Comparison of ENCODE assay signal across 13 mouse cellular contexts in the genomic region with DNA sequence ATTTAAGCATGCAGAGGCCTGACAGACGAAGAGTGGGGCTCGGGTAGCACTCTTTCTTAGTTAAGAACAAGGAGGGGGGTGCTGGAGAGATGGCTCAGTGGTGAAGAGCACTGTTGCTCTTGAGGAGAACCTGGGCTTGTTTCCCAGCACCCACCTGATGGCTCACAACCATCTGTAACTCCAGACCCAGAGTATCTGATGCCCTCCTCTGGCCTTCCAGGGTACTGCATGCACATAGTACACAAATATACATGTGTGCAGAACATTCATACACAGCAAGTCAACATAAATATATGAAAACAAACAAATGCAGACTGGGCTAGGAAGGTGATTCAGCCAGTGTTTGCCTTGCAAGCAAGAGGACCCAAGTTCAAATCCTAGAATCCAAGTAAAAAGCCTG. TPM values are rescaled to one million over a fixed set of nuclear protein-coding genes. Genes with fewer than 3 reads are reported as not detected.
DNase-seq lines count a peak whose midpoint lies in the region; ATAC-seq and TF ChIP-seq lines count a peak whose summit lies in the region.
"Had no signal": no experiment of that assay in that cellular context is flagged by ENCODE, and none has a peak within 500 bp of the region (broad histone marks: within the 10 kb centered on the region; RNA-seq: fewer than 3 reads in every experiment).

No protein-coding gene starts in this region.

- no peak for DNase-seq in hindbrain, postnatal 0 days (ENCODE audit: low spot score)
- DNase-seq in midbrain, postnatal 0 days (ENCODE audit: low spot score) = no peak
- no peak for DNase-seq in midbrain, embryonic 10.5 days (ENCODE audit: low spot score)
- no peak for DNase-seq in embryonic facial prominence, embryonic 10.5 days (ENCODE audit: low spot score)
- DNase-seq in splenic B cell, adult 2 months (ENCODE audit: low read depth, low spot score) = peak; percentile 39
- no peak for DNase-seq in adrenal gland, adult 2 months
- DNase-seq: thymus, postnatal 25 days had no signal

- no peak overlapping the region for H3K27ac ChIP-seq in hindbrain, postnatal 0 days
- no peak overlapping the region for H3K27ac ChIP-seq in hindbrain, embryonic 13.5 days
- no peak overlapping the region for H3K27ac ChIP-seq in midbrain, postnatal 0 days (ENCODE audit: low read depth, low read length)
- H3K27ac ChIP-seq in midbrain, embryonic 10.5 days (replicated peaks) = no peak overlapping the region
- H3K27ac ChIP-seq in embryonic facial prominence, embryonic 10.5 days (replicated peaks) = 0 out of 2 replicates have a peak overlapping the region, but pooled peaks have one; percentile 1
- H3K27ac ChIP-seq: midbrain, embryonic 13.5 days had no signal

- ATAC-seq in hindbrain, postnatal 0 days = no peak
- ATAC-seq in hindbrain, embryonic 13.5 days (ENCODE audit: low FRiP score) = no peak
- no peak for ATAC-seq in midbrain, postnatal 0 days (ENCODE audit: low FRiP score)
- ATAC-seq: midbrain, embryonic 13.5 days had no signal

- no peak overlapping the region for H3K9ac ChIP-seq in hindbrain, postnatal 0 days (replicated peaks; ENCODE audit: low read length)
- no peak overlapping the region for H3K9ac ChIP-seq in hindbrain, embryonic 13.5 days
- H3K9ac ChIP-seq in midbrain, postnatal 0 days (replicated peaks; ENCODE audit: low read length, poor library complexity, severe bottlenecking) = no peak overlapping the region
- H3K9ac ChIP-seq: midbrain, embryonic 13.5 days had no signal

- no peaks in the 10 kb centered on the region for H3K4me1 ChIP-seq in hindbrain, postnatal 0 days (ENCODE audit: insufficient read depth, low read length)
- H3K4me1 ChIP-seq in hindbrain, embryonic 13.5 days (replicated peaks) = no peaks in the 10 kb centered on the region
- no peaks in the 10 kb centered on the region for H3K4me1 ChIP-seq in midbrain, postnatal 0 days (ENCODE audit: insufficient read depth, low read length)
- peaks cover 7% of the 10 kb centered on the region; the same call in 1 of the 2 replicates for H3K4me1 ChIP-seq in midbrain, embryonic 10.5 days
- peaks cover 21% of the 10 kb centered on the region for H3K4me1 ChIP-seq in embryonic facial prominence, embryonic 10.5 days
- H3K4me1 ChIP-seq: midbrain, embryonic 13.5 days had no signal

- no peak overlapping the region for H3K4me2 ChIP-seq in hindbrain, postnatal 0 days (ENCODE audit: low read depth, low read length)
- H3K4me2 ChIP-seq in hindbrain, embryonic 13.5 days = no peak overlapping the region
- no peak overlapping the region for H3K4me2 ChIP-seq in midbrain, postnatal 0 days (ENCODE audit: low read depth, low read length, poor library complexity, severe bottlenecking)
- H3K4me2 ChIP-seq: midbrain, embryonic 13.5 days had no signal

- H3K27me3 ChIP-seq in hindbrain, postnatal 0 days (ENCODE audit: insufficient read depth, low read length) = no peaks in the 10 kb centered on the region
- no peaks in the 10 kb centered on the region for H3K27me3 ChIP-seq in hindbrain, embryonic 13.5 days
- H3K27me3 ChIP-seq in midbrain, postnatal 0 days (ENCODE audit: insufficient read depth, low read length) = no peaks in the 10 kb centered on the region
- H3K27me3 ChIP-seq in midbrain, embryonic 10.5 days (ENCODE audit: low read depth, poor library complexity, severe bottlenecking) = no peaks in the 10 kb centered on the region
- H3K27me3 ChIP-seq in embryonic facial prominence, embryonic 10.5 days (replicated peaks; ENCODE audit: low read depth, poor library complexity, severe bottlenecking) = no peaks in the 10 kb centered on the region
- H3K27me3 ChIP-seq in splenic B cell, adult 2 months (ENCODE audit: control insufficient read depth, insufficient read depth, low read length, poor library complexity, severe bottlenecking) = no peaks in the 10 kb centered on the region
- H3K27me3 ChIP-seq: midbrain, embryonic 13.5 days had no signal

- WGBS in hindbrain, postnatal 0 days = 87% methylated on average over 2 of the region's 2 CpGs
- 92% methylated on average over 2 of the region's 2 CpGs for WGBS in hindbrain, embryonic 13.5 days
- 83% methylated on average over 2 of the region's 2 CpGs for WGBS in midbrain, postnatal 0 days
- 93% methylated on average over 2 of the region's 2 CpGs for WGBS in midbrain, embryonic 10.5 days
- WGBS in embryonic facial prominence, embryonic 10.5 days = 82% methylated on average over 2 of the region's 2 CpGs

- no peak overlapping the region for H3K4me3 ChIP-seq in hindbrain, postnatal 0 days (ENCODE audit: low read length)
- no peak overlapping the region for H3K4me3 ChIP-seq in hindbrain, embryonic 13.5 days
- H3K4me3 ChIP-seq in midbrain, postnatal 0 days (ENCODE audit: low read depth, low read length) = no peak overlapping the region
- H3K4me3 ChIP-seq in midbrain, embryonic 10.5 days = no peak overlapping the region
- H3K4me3 ChIP-seq in embryonic facial prominence, embryonic 10.5 days = no peak overlapping the region
- H3K4me3 ChIP-seq: midbrain, embryonic 13.5 days had no signal

- no peaks in the 10 kb centered on the region for H3K36me3 ChIP-seq in hindbrain, postnatal 0 days (ENCODE audit: insufficient read depth, low read length)
- H3K36me3 ChIP-seq in hindbrain, embryonic 13.5 days = no peaks in the 10 kb centered on the region
- H3K36me3 ChIP-seq in midbrain, postnatal 0 days (ENCODE audit: insufficient read depth, low read length) = peaks cover 3% of the 10 kb centered on the region; the same call in 1 of the 2 replicates
- no peaks in the 10 kb centered on the region for H3K36me3 ChIP-seq in midbrain, embryonic 10.5 days
- H3K36me3 ChIP-seq in embryonic facial prominence, embryonic 10.5 days (replicated peaks) = no peaks in the 10 kb centered on the region; the same call in 1 of the 2 replicates
- H3K36me3 ChIP-seq in splenic B cell, adult 2 months (ENCODE audit: control insufficient read depth, insufficient read depth, low read length, poor library complexity, severe bottlenecking) = no peaks in the 10 kb centered on the region
- H3K36me3 ChIP-seq: midbrain, embryonic 13.5 days had no signal

- peak; percentile 42 for TF ChIP-seq CTCF in hindbrain, postnatal 0 days (IDR thresholded peaks at IDR 0.05; ENCODE audit: low read depth)
- peak; percentile 47 for TF ChIP-seq CTCF in midbrain, postnatal 0 days (IDR thresholded peaks at IDR 0.05)

- no peaks in the 10 kb centered on the region for H3K9me3 ChIP-seq in hindbrain, postnatal 0 days (ENCODE audit: low read length)
- H3K9me3 ChIP-seq in hindbrain, embryonic 13.5 days = no peaks in the 10 kb centered on the region
- H3K9me3 ChIP-seq in midbrain, postnatal 0 days (ENCODE audit: low read length) = no peaks in the 10 kb centered on the region
- no peaks in the 10 kb centered on the region; the same call in 1 of the 2 replicates for H3K9me3 ChIP-seq in midbrain, embryonic 10.5 days (replicated peaks)
- no peaks in the 10 kb centered on the region for H3K9me3 ChIP-seq in embryonic facial prominence, embryonic 10.5 days
- H3K9me3 ChIP-seq: midbrain, embryonic 13.5 days had no signal

RNA-seq across cellular contexts. Expression of a gene that starts 39.4 kb away (rescaled TPM):
- 21.8 and 25.0 TPM in 2 replicates for total RNA-seq in hindbrain, postnatal 0 days (2014; rRNA removed)
- polyA plus RNA-seq in hindbrain, postnatal 0 days (2015; fragmentation: Nextera tagmentation; extraction: Ambion mirVana) = 12.5 and 12.8 TPM in 2 replicates
- polyA plus RNA-seq in hindbrain, embryonic 13.5 days (2015; fragmentation: Nextera tagmentation; extraction: Ambion mirVana) = 14.1 and 15.7 TPM in 2 replicates
- 22.5 and 25.6 TPM in 2 replicates for total RNA-seq in midbrain, postnatal 0 days (2014; rRNA removed)
- 13.0 and 15.7 TPM in 2 replicates for polyA plus RNA-seq in midbrain, postnatal 0 days (2015; fragmentation: Nextera tagmentation; extraction: Ambion mirVana)
- polyA plus RNA-seq in midbrain, embryonic 10.5 days (2016; fragmentation: Nextera tagmentation; extraction: Ambion mirVana) = 15.0 and 15.9 TPM in 2 replicates
- polyA plus RNA-seq in embryonic facial prominence, embryonic 10.5 days (2016; fragmentation: Nextera tagmentation; extraction: Ambion mirVana) = 14.4 and 14.9 TPM in 2 replicates
- total RNA-seq in adrenal gland, adult 2 months (2021) = 10 to 100 TPM; 60.3 to 65.3 TPM
- 43.8 and 53.8 TPM in 2 replicates for polyA plus RNA-seq in adrenal gland, adult 2 months (2012; rRNA removed)

RNA-seq across cellular contexts. Expression of a gene that starts 40.4 kb away (rescaled TPM):
- total RNA-seq in hindbrain, postnatal 0 days (2014; rRNA removed) = 15.9 and 20.9 TPM in 2 replicates
- 7.5 and 8.3 TPM in 2 replicates for polyA plus RNA-seq in hindbrain, postnatal 0 days (2015; fragmentation: Nextera tagmentation; extraction: Ambion mirVana)
- 3.8 and 5.9 TPM in 2 replicates for polyA plus RNA-seq in hindbrain, embryonic 13.5 days (2015; fragmentation: Nextera tagmentation; extraction: Ambion mirVana)
- total RNA-seq in midbrain, postnatal 0 days (2014; rRNA removed) = 13.9 and 14.1 TPM in 2 replicates
- 6.5 and 6.7 TPM in 2 replicates for polyA plus RNA-seq in midbrain, postnatal 0 days (2015; fragmentation: Nextera tagmentation; extraction: Ambion mirVana)
- polyA plus RNA-seq in midbrain, embryonic 10.5 days (2016; fragmentation: Nextera tagmentation; extraction: Ambion mirVana) = 3.9 and 4.4 TPM in 2 replicates
- 3.3 and 3.7 TPM in 2 replicates for polyA plus RNA-seq in embryonic facial prominence, embryonic 10.5 days (2016; fragmentation: Nextera tagmentation; extraction: Ambion mirVana)
- total RNA-seq in adrenal gland, adult 2 months (2021) = 10 to 100 TPM; 21.6 to 26.0 TPM
- polyA plus RNA-seq in adrenal gland, adult 2 months (2012; rRNA removed) = 26.8 and 27.6 TPM in 2 replicates

RNA-seq across cellular contexts. Expression of a gene that starts 48.0 kb away (rescaled TPM):
- total RNA-seq in hindbrain, postnatal 0 days (2014; rRNA removed) = 4.1 and 5.5 TPM in 2 replicates
- 2.5 and 3.3 TPM in 2 replicates for polyA plus RNA-seq in hindbrain, postnatal 0 days (2015; fragmentation: Nextera tagmentation; extraction: Ambion mirVana)
- polyA plus RNA-seq in hindbrain, embryonic 13.5 days (2015; fragmentation: Nextera tagmentation; extraction: Ambion mirVana) = 2.1 and 2.3 TPM in 2 replicates
- 5.1 and 8.5 TPM in 2 replicates for total RNA-seq in midbrain, postnatal 0 days (2014; rRNA removed)
- 4.0 TPM in 2 replicates for polyA plus RNA-seq in midbrain, postnatal 0 days (2015; fragmentation: Nextera tagmentation; extraction: Ambion mirVana)
- polyA plus RNA-seq in midbrain, embryonic 10.5 days (2016; fragmentation: Nextera tagmentation; extraction: Ambion mirVana) = 1.7 TPM in 2 replicates
- 1.7 and 1.9 TPM in 2 replicates for polyA plus RNA-seq in embryonic facial prominence, embryonic 10.5 days (2016; fragmentation: Nextera tagmentation; extraction: Ambion mirVana)
- total RNA-seq in adrenal gland, adult 2 months (2021) = 10 to 100 TPM; 27.0 to 38.0 TPM
- polyA plus RNA-seq in adrenal gland, adult 2 months (2012; rRNA removed) = 45.1 and 51.2 TPM in 2 replicates

RNA-seq across cellular contexts. Expression of a gene that starts 48.4 kb away (rescaled TPM):
- 6.9 TPM in 1 of 2 replicates, not detected in the other for total RNA-seq in hindbrain, postnatal 0 days (2014; rRNA removed)
- polyA plus RNA-seq in hindbrain, postnatal 0 days (2015; fragmentation: Nextera tagmentation; extraction: Ambion mirVana) = 0.88 and 1.2 TPM in 2 replicates
- polyA plus RNA-seq in hindbrain, embryonic 13.5 days (2015; fragmentation: Nextera tagmentation; extraction: Ambion mirVana) = 0.42 TPM in 1 of 2 replicates, not detected in the other
- 4.5 and 6.7 TPM in 2 replicates for total RNA-seq in midbrain, postnatal 0 days (2014; rRNA removed)
- polyA plus RNA-seq in midbrain, postnatal 0 days (2015; fragmentation: Nextera tagmentation; extraction: Ambion mirVana) = 5.7 and 16.8 TPM in 2 replicates
- 0.26 TPM in 1 of 2 replicates, not detected in the other for polyA plus RNA-seq in midbrain, embryonic 10.5 days (2016; fragmentation: Nextera tagmentation; extraction: Ambion mirVana)
- not detected in 2 replicates for polyA plus RNA-seq in embryonic facial prominence, embryonic 10.5 days (2016; fragmentation: Nextera tagmentation; extraction: Ambion mirVana)
- total RNA-seq in adrenal gland, adult 2 months (2021) = not detected
- not detected in 2 replicates for polyA plus RNA-seq in adrenal gland, adult 2 months (2012; rRNA removed)
- total RNA-seq: hematopoietic stem cell, adult 5-6 weeks; layer of hippocampus, adult 18-20 months; neutrophil, adult 5-6 weeks had no signal
- polyA plus RNA-seq: liver, embryonic 16.5 days had no signal

RNA-seq across cellular contexts. Expression of a gene that starts 51.4 kb away (rescaled TPM):
- total RNA-seq in hindbrain, postnatal 0 days (2014; rRNA removed) = 10.0 and 12.9 TPM in 2 replicates
- polyA plus RNA-seq in hindbrain, postnatal 0 days (2015; fragmentation: Nextera tagmentation; extraction: Ambion mirVana) = 3.6 and 4.2 TPM in 2 replicates
- polyA plus RNA-seq in hindbrain, embryonic 13.5 days (2015; fragmentation: Nextera tagmentation; extraction: Ambion mirVana) = 7.4 and 7.5 TPM in 2 replicates
- total RNA-seq in midbrain, postnatal 0 days (2014; rRNA removed) = 13.7 and 19.6 TPM in 2 replicates
- polyA plus RNA-seq in midbrain, postnatal 0 days (2015; fragmentation: Nextera tagmentation; extraction: Ambion mirVana) = 6.1 and 7.4 TPM in 2 replicates
- polyA plus RNA-seq in midbrain, embryonic 10.5 days (2016; fragmentation: Nextera tagmentation; extraction: Ambion mirVana) = 1.1 and 2.6 TPM in 2 replicates
- 0.64 and 0.71 TPM in 2 replicates for polyA plus RNA-seq in embryonic facial prominence, embryonic 10.5 days (2016; fragmentation: Nextera tagmentation; extraction: Ambion mirVana)
- under 1 TPM; 0.28 to 0.32 TPM for total RNA-seq in adrenal gland, adult 2 months (2021)
- polyA plus RNA-seq in adrenal gland, adult 2 months (2012; rRNA removed) = 0.45 and 0.57 TPM in 2 replicates
- total RNA-seq: hematopoietic stem cell, adult 5-6 weeks had no signal
- polyA plus RNA-seq: liver, embryonic 16.5 days had no signal
